Mouse (Mus musculus) gastrocnemius, adult 18-20 months (tissue): Measurements from ENCODE around the gene Ank2. TPM values are rescaled to one million over a fixed set of nuclear protein-coding genes. Genes with fewer than 3 reads are reported as not detected.

ENCODE experiments used
- DNase-seq: peaks from one replicate; pipeline ENCODE4 v3.0.0; 2021; ENCODE audit warnings: low spot score
- total RNA-seq, 2 experiments: library from RNA; stranded (reverse); gene quantifications; 2 replicates each; pipeline ENCODE4 v1.2.3; 2021

Gene Ank2
- total RNA-seq, 2 experiments from 2014 or later = 91.2 to 119 TPM

- peak; percentile 54 for DNase-seq
These were observed 509.2 kb downstream of the Ank2 start for GRCm38 (mm10) chr3:126989936-126990335.

GRCm38 (mm10) chr3:126986687-126987086 is 512.5 kb downstream of the Ank2 start:
- no peak for DNase-seq

DNA sequence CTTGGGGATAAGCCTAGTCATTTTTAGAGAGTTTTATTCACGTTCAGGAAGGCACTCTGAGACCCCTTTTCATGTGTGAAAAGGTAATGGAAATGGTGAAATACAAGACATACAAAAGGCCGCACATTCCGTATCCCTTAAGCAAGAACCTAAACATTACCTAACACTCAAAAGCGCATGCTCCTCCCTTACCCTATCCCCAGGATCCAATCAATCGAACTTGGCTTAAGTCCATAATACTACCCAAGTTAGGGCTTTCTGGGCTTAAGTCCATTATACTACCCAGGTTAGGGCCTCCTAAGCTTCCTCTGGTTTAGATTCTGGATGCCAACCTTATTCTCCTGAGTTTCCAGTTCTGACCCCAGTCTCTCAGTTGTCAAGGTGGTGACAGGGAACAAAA is 516.3 kb downstream of the Ank2 start:
- no peak for DNase-seq

DNA sequence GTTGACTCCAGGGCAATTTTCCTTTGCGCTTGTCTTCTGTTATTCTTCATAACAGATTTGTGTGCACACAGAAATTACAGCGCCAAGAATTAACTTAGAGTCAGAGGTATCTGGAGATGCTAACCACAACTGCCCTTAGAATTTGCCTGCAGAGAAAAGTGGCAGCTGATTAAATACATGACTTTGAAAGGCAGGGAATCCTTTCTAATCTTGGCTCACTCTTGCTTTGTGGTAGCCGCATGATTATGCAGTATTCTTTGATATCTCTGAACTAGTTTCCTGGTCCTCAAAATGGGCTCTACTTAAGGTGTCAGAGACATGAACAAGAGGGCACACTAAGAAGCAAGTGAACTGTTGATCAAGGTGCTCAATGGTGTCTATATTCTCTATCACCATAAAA is 518.0 kb downstream of the Ank2 start:
- no peak for DNase-seq

GRCm38 (mm10) chr3:126979635-126980034 is 519.5 kb downstream of the Ank2 start:
- no peak for DNase-seq

- peak; percentile 66 for DNase-seq
These were observed 520.3 kb downstream of the Ank2 start for GRCm38 (mm10) chr3:126978768-126979410.

GRCm38 (mm10) chr3:126977399-126977798 is 521.8 kb downstream of the Ank2 start:
- DNase-seq = no peak

DNA sequence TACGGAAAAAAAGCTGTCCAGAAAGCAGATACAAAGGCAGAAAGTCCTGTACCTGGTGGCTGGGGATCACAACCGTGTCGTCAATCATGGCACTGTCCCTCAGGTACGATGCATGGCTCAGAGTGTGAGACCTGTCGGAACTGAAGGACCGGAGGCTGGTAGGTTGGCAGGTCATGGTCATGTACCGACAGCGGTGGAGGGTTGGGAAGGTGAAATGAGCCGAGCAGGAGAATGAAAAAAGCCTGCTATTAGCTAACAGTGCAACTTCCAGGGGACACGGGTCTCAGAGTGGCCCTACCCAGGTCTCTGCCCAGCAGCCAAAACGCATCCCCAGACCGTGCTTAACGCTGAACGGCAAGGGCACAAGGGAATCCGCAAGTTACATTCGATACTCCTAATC is 522.4 kb downstream of the Ank2 start:
- no peak for DNase-seq

GRCm38 (mm10) chr3:126975409-126975808 is 523.7 kb downstream of the Ank2 start:
- no peak for DNase-seq

DNA sequence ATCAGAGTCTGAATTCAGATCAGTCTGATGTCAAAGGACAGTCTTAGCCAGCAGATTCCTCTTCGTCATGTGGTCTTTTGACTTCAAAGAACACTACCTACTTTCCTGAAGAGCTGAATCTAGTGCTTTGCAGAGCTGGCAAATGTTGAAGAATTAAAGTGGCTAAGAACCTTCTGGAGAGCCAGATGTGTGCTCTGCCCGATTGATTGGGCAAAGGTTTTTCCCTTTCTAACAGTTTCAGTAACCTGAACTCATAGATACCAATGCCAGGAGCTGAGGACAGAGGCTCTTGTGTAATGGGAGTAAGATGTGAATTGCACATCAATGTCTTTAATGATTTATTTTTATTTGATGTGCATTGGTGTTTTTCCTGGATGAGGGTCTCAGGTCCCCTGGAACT is 525.6 kb downstream of the Ank2 start:
- no peak for DNase-seq

GRCm38 (mm10) chr3:126971531-126971930 is 527.6 kb downstream of the Ank2 start:
- DNase-seq = no peak

GRCm38 (mm10) chr3:126968721-126969120 is 530.4 kb downstream of the Ank2 start:
- DNase-seq = no peak

GRCm38 (mm10) chr3:126965767-126966166 is 533.4 kb downstream of the Ank2 start:
- no peak for DNase-seq

- DNase-seq = no peak
These were observed 536.8 kb downstream of the Ank2 start for GRCm38 (mm10) chr3:126962326-126962725.

- no peak for DNase-seq
These were observed 546.5 kb downstream of the Ank2 start for GRCm38 (mm10) chr3:126952698-126953097.

GRCm38 (mm10) chr3:126946591-126946990 is 552.6 kb downstream of the Ank2 start:
- no peak for DNase-seq

DNA sequence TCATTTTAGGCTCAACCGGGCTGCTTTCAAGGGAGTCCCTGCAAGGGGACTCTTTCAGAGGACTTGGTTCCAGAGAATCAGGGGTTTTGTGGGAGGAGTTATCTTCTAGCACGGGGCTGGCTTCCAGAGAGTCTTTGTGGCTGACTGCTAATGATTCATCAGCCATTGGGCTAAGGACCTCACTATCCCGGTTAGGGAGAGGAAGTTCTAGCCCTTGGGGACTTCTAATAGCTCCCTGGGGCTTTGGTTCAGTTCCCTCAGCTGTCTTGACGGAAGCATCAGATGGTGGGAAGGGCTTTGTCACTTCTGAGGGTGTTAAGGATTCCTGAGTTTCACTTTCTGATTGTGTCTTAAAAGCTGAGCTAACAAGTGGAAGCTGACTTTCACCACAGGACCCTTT is 554.3 kb downstream of the Ank2 start:
- no peak for DNase-seq

DNA sequence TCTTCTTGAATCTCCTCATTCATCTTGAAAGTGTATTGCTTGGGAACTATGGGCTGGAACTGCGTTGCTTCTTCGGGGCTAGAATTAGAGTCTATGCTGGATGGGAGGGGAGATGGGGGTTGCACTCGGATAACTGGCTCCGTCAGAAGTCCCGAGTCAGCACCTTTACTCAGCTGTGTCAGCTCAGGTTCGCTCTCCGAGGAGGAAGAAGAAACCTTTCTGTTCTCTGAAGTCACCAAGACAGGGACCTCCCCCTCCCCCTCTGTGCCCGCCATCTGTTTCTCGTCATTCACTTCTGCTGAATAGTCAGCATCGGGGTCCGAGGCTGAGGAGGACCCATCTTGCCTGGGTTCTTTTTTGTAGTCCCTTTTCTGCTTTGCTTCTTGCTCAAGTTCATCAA is 555.1 kb downstream of the Ank2 start:
- DNase-seq = no peak

DNA sequence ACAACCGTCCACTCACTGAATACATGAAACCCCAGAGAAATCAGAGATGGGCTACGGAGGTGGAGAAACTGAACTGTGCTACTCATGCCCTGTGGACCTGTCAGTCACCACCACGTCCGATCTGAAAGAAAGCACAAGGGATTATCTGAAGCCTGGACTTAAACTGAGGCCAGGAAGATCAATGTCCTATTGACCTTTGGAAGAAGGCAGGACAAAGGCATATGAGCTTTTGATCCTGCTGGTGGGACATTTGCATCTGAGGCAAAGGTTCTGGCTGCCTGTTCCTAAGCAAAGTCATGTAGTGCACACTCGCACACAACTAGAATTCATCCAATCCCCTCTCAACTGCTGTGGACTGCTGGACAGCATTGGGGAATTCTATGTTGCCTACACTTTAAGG is 558.7 kb downstream of the Ank2 start:
- DNase-seq = no peak

DNA sequence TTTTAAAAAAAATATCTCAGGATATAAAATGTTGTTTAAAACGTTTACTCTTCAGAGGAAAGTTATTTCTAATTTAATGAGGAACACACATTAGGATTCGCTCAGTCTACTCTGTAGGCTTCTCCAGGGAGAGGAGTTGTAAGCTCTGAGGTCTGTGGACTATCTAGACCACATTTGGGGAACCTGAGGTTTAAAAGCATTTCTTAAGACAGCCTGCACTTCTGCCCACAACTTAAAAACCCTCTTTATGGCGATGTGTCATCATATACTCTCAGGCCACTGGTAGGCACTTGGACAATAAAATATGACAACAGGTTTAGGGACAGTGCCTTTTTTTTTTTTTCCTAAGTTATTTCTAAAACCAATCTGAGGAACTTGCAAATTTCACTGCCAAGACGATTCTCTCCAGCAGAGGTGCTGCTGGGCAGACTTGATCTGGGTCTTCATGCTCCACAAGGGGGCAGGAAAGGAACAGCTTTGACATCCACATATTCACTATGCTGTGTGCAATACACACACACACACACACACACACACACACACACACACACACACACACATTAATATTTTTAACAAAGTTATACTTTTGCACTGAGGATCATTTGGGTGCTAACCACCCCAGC is 567.2 kb downstream of the Ank2 start:
- DNase-seq = no peak

DNA sequence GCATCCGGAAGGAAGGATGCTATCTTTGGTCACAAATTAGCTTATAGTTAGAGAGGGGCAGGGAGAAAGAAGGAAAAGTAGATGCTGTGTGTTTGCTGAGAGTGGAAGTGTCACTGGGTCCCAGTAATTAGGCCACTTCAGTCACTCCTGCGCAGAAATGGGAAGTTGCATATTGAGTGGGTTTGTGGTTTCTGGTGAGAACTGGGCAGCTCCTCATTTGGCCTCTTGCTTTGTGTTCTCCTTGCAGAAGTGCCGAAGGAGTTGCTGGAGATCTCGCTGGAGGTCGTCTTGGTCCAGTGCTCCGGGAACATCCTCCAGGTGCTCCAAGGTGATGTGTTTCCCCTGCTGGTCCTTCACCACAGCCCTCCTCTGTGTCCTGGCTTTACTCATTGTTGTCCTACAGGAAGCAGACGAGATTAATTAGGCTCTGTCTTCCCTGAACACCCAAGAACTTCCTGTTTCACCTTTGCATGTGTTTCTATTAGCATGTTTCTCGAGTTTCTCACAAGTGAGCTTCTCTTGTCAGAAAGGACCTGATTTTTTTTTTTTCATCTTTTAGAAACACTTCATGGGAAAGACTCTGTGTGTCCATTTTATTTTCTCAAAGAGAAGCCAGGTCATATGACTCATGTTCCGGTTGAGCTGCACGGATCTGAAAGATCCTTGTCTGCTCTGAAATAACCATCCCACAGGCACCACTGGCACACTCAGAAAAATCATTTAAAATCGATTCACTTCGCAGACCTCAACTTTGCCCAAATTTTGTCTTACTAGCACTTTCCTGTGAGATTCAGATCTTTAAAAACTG is 575.4 kb downstream of the Ank2 start:
- no peak for DNase-seq

GRCm38 (mm10) chr3:126921941-126922340 is 577.2 kb downstream of the Ank2 start:
- no peak for DNase-seq

DNA sequence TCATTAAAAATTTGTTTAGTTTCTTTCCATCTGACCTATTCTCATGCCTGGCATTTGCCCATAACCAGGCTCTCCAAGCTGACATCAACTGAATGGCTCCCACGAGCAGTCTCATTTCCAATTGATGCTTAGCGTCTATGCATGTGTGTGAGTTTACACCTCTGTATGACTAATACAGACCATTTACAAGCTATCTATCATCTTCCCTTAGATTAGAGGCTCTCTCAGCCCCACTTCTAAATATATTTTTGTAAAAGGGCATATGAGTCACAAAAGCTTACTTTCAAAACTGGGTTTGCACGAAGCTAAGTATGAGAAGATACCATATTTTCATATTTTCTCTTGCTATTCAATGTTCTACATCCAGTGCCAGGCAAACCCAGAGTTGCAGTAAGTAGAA is 578.9 kb downstream of the Ank2 start:
- DNase-seq = no peak
